Mouse (Mus musculus): ENCODE data around the gene Ccdc102a. TPM values are rescaled to one million over a fixed set of nuclear protein-coding genes. Genes with fewer than 3 reads are reported as not detected.
"Not testable (repeated sequence)": the region's sequence is repeated elsewhere in the genome, so short reads cannot be mapped to it uniquely, and the experiment has no call there.

The Ccdc102a gene
- total RNA-seq, 2 experiments from 2014 or later, result 10.8 to 10.9 TPM

DNA sequence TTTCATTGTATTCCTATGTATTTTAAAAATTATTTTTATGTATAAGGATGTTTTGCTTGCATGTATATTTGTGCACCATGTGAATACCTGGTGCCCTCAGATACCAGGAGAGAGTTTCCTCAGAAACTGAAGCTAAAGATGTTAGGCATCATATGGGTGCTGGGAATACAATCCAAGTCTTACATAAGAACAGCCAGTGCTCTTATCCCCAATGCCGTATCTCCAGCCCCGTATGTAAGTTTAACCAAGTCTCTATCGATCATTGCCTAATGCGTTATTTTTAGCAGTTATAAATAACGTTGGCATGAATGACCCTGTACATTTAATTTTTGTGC is 60.9 kb downstream of the Ccdc102a start:
- DNase-seq, result no peak

DNA sequence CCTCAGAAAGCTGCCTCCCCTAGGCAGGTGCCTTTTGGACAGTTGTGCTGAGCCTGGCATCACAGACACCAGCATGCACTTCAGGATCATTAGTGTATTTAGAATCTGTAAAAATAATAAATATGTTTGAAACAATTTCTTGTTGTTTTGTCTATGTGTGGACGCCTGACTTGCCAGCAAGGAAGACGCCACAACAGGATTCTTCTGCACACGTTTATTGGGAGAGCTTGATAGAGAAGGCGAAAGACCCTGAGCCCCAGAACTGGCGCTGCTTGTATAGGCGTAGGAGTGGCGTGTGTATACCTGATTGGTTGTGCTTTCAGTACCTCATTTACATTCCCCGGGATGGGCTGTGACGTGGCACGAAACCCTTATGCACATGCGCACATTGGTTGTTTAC is 63.1 kb downstream of the Ccdc102a start:
- DNase-seq; intact Hi-C loops (cut with DNase I): not testable (repeated sequence)

More for the DNA sequence above, 60.9 kb downstream of the Ccdc102a start:
- intact Hi-C loops (cut with DNase I), result no loop called here

Other genes starting within 250 kb of the Ccdc102a start
- gene Pllp, start 221.8 kb downstream of the Ccdc102a start, total RNA-seq (2021), result under 1 TPM; 0.61 to 0.86 TPM
- under 1 TPM in 1 of 2 experiments, not detected in 1; 0.90 TPM for gene Ccl22, start 172.5 kb downstream of the Ccdc102a start, total RNA-seq (2021)
- gene Cx3cl1, start 146.1 kb downstream of the Ccdc102a start, total RNA-seq (2021), result 1 to 10 TPM; 2.8 to 3.2 TPM
- not detected for gene Ccl17, start 107.6 kb downstream of the Ccdc102a start, total RNA-seq (2021)
- gene Coq9, start 79.8 kb downstream of the Ccdc102a start, total RNA-seq (2021), result 100 to 1,000 TPM; 400 to 427 TPM
- gene Ciapin1, start 79.7 kb downstream of the Ccdc102a start, total RNA-seq (2021), result 10 to 100 TPM; 76.8 to 92.4 TPM
- gene Polr2c, start 60.6 kb downstream of the Ccdc102a start, total RNA-seq (2021), result 10 to 100 TPM; 65.4 to 65.8 TPM
- 10 to 100 TPM; 23.3 to 26.5 TPM for gene Dok4, start 41.8 kb downstream of the Ccdc102a start, total RNA-seq (2021)
- under 1 TPM; 0.22 to 0.50 TPM for gene Adgrg5, start 5.6 kb upstream of the Ccdc102a start, total RNA-seq (2021)
- 10 to 100 TPM; 59.3 to 73.3 TPM for gene Adgrg1, start 56.7 kb upstream of the Ccdc102a start, total RNA-seq (2021)
- 1 to 10 TPM; 1.5 TPM for gene Adgrg3, start 99.6 kb upstream of the Ccdc102a start, total RNA-seq (2021)
- under 1 TPM in 1 of 2 experiments, not detected in 1; 0.31 TPM for gene Drc7, start 137.0 kb upstream of the Ccdc102a start, total RNA-seq (2021)
- 1 to 10 TPM; 7.8 to 8.1 TPM for gene Katnb1, start 163.1 kb upstream of the Ccdc102a start, total RNA-seq (2021)

All from heart, postnatal 14 days (tissue).